Mouse (Mus musculus) CH12.LX (cell line): ENCODE data around the gene Celf2. TPM values are rescaled to one million over a fixed set of nuclear protein-coding genes. Genes with fewer than 3 reads are reported as not detected.
A peak's percentile ranks its signal among the peaks of the same experiment; 100 is the strongest.

Experiments
- DNase-seq: peaks from one replicate; pipeline ENCODE4 v3.0.0-alpha.2; 2013; ENCODE audit errors: extremely low read depth
- H3K27ac ChIP-seq: 2 replicates; pipeline ENCODE4 v1.5.1; 2012; ENCODE audit warnings: low read depth, mild to moderate bottlenecking, control low read depth, moderate library complexity; ENCODE audit not compliant: insufficient read depth
- H3K27me3 ChIP-seq: replicated peaks from 2 replicates; pipeline ENCODE3; 2012; ENCODE audit warnings: inconsistent platforms
- H3K36me3 ChIP-seq, 2 experiments: replicated peaks in 1 of 2; 2 replicates each; pipeline versions ENCODE3 to v1.6.1; 2012; ENCODE audit warnings: inconsistent platforms in 1 of 2, low read length in 1 of 2, mild to moderate bottlenecking in 1 of 2, mixed read lengths in 1 of 2, moderate library complexity in 1 of 2; ENCODE audit not compliant: control insufficient read depth in 1 of 2, insufficient read depth in 1 of 2
- H3K4me1 ChIP-seq, 2 experiments: 2 replicates each; pipeline ENCODE4 v1.6.1; 2012; ENCODE audit warnings: inconsistent platforms in 1 of 2, moderate library complexity in 1 of 2; ENCODE audit not compliant: insufficient read depth in 2 of 2, control insufficient read depth in 1 of 2
- H3K4me2 ChIP-seq: 2 replicates; pipeline ENCODE4 v1.6.1; 2012; ENCODE audit warnings: low read depth, mild to moderate bottlenecking, control low read depth; ENCODE audit not compliant: poor library complexity, insufficient read depth, severe bottlenecking
- H3K4me3 ChIP-seq, 3 experiments: fragments of 150-350 bp in 1 of 3; sonication (generic) in 1 of 3; replicated peaks in 1 of 3; 2 replicates each; pipeline versions ENCODE3 to v1.5.1; 2011 to 2012; ENCODE audit warnings: low read depth in 2 of 3, low read length in 2 of 3, mild to moderate bottlenecking in 2 of 3, moderate library complexity in 2 of 3, control low read depth in 1 of 3, improper control_type of control experiment in 1 of 3, inconsistent platforms in 1 of 3, mixed read lengths in 1 of 3; ENCODE audit not compliant: poor library complexity in 1 of 3
- H3K79me2 ChIP-seq: replicated peaks from 2 replicates; pipeline ENCODE4 v1.6.1; 2012; ENCODE audit warnings: mild to moderate bottlenecking, moderate library complexity; ENCODE audit not compliant: control insufficient read depth, poor library complexity, insufficient read depth, severe bottlenecking; ENCODE audit errors: extremely low read depth
- H3K9ac ChIP-seq: 2 replicates; pipeline ENCODE4 v1.6.1; 2012; ENCODE audit warnings: low read depth, mild to moderate bottlenecking, control low read depth, moderate library complexity; ENCODE audit not compliant: insufficient read depth
- H3K9me3 ChIP-seq: replicated peaks from 2 replicates; pipeline ENCODE3; 2012; ENCODE audit warnings: low read length, inconsistent platforms, mixed read lengths
- CHD1 ChIP-seq: IDR thresholded peaks from 2 replicates; pipeline ENCODE4 v1.6.1; 2012; ENCODE audit warnings: low read depth, low read length, improper control_type of control experiment, inconsistent platforms
- CHD2 ChIP-seq: IDR thresholded peaks from 2 replicates; pipeline ENCODE4 v1.6.1; 2011; ENCODE audit warnings: low read length, improper control_type of control experiment
- CTCF ChIP-seq, 2 experiments: IDR thresholded peaks in 1 of 2; conservative IDR thresholded peaks in 1 of 2; 2 replicates each; pipeline ENCODE4 v1.5.1; 2011 to 2012; ENCODE audit warnings: low read depth in 2 of 2, low read length in 2 of 2, improper control_type of control experiment in 1 of 2, inconsistent platforms in 1 of 2, mild to moderate bottlenecking in 1 of 2, moderate library complexity in 1 of 2
- GABPA ChIP-seq: IDR thresholded peaks from 2 replicates; pipeline ENCODE4 v1.6.1; 2012; ENCODE audit warnings: low read depth, low read length, improper control_type of control experiment, inconsistent platforms; ENCODE audit not compliant: insufficient replicate concordance
- HCFC1 ChIP-seq: IDR thresholded peaks from 2 replicates; pipeline ENCODE4 v1.6.1; 2012; ENCODE audit warnings: low read depth, mild to moderate bottlenecking, inconsistent platforms, low read length, improper control_type of control experiment
- IRF4 ChIP-seq: IDR thresholded peaks from 2 replicates; pipeline ENCODE4 v1.6.1; 2014; ENCODE audit warnings: low read depth, mild to moderate bottlenecking, inconsistent platforms, low read length, improper control_type of control experiment
- JUN ChIP-seq: IDR thresholded peaks from 2 replicates; pipeline ENCODE4 v1.6.1; 2011; ENCODE audit warnings: low read depth, mild to moderate bottlenecking, low read length, improper control_type of control experiment, moderate library complexity; ENCODE audit not compliant: insufficient read depth
- KAT2A ChIP-seq: IDR thresholded peaks from 2 replicates; pipeline ENCODE4 v1.6.1; 2012; ENCODE audit warnings: low read length, improper control_type of control experiment, inconsistent platforms; ENCODE audit not compliant: insufficient replicate concordance
- MAFK ChIP-seq: IDR thresholded peaks from 2 replicates; pipeline ENCODE4 v1.6.1; 2011; ENCODE audit warnings: low read length, improper control_type of control experiment; ENCODE audit not compliant: insufficient replicate concordance
- MXI1 ChIP-seq: IDR thresholded peaks from 2 replicates; pipeline ENCODE4 v1.6.1; 2011; ENCODE audit warnings: mild to moderate bottlenecking, low read depth, low read length, improper control_type of control experiment
- MYC ChIP-seq: IDR thresholded peaks from 2 replicates; pipeline ENCODE4 v1.6.1; 2011; ENCODE audit warnings: low read depth, mild to moderate bottlenecking, improper control_type of control experiment, low read length
- NELFE ChIP-seq: IDR thresholded peaks from 2 replicates; pipeline ENCODE4 v1.6.1; 2011; ENCODE audit warnings: low read depth, low read length, improper control_type of control experiment
- NRF1 ChIP-seq: IDR thresholded peaks from 2 replicates; pipeline ENCODE4 v1.6.1; 2014; ENCODE audit warnings: low read depth, mild to moderate bottlenecking, inconsistent platforms, low read length, improper control_type of control experiment, moderate library complexity
- PAX5 ChIP-seq: IDR thresholded peaks from 2 replicates; pipeline ENCODE4 v1.6.1; 2012; ENCODE audit warnings: low read length, inconsistent platforms, mixed read lengths
- POLR2A ChIP-seq: IDR thresholded peaks from 2 replicates; pipeline ENCODE4 v1.6.1; 2011; ENCODE audit warnings: low read depth, mild to moderate bottlenecking, improper control_type of control experiment, low read length
- RAD21 ChIP-seq: IDR thresholded peaks from 2 replicates; pipeline ENCODE4 v1.6.1; 2011; ENCODE audit warnings: low read depth, mild to moderate bottlenecking, low read length, improper control_type of control experiment, moderate library complexity
- TBP ChIP-seq: conservative IDR thresholded peaks from 2 replicates; pipeline ENCODE4 v1.6.1; 2011; ENCODE audit warnings: low read depth, low read length, improper control_type of control experiment
- TCF12 ChIP-seq: IDR thresholded peaks from 2 replicates; pipeline ENCODE4 v1.6.1; 2014; ENCODE audit warnings: low read depth, mild to moderate bottlenecking, inconsistent platforms, low read length, improper control_type of control experiment
- USF1 ChIP-seq: IDR thresholded peaks from 2 replicates; pipeline ENCODE4 v1.6.1; 2014; ENCODE audit warnings: low read depth, mild to moderate bottlenecking, inconsistent platforms, low read length, improper control_type of control experiment
- USF2 ChIP-seq: conservative IDR thresholded peaks from 2 replicates; pipeline ENCODE4 v1.6.1; 2011; ENCODE audit warnings: low read depth, low read length, improper control_type of control experiment
- ZC3H11A ChIP-seq: IDR thresholded peaks from 2 replicates; pipeline ENCODE4 v1.6.1; 2012; ENCODE audit warnings: low read depth, mild to moderate bottlenecking, inconsistent platforms, low read length, improper control_type of control experiment
- ZKSCAN1 ChIP-seq: IDR thresholded peaks from 2 replicates; pipeline ENCODE4 v1.6.1; 2012; ENCODE audit warnings: low read depth, inconsistent platforms, low read length, improper control_type of control experiment, borderline replicate concordance
- ZMIZ1 ChIP-seq: IDR thresholded peaks from 2 replicates; pipeline ENCODE4 v1.6.1; 2012; ENCODE audit warnings: low read depth, mild to moderate bottlenecking, inconsistent platforms, low read length, improper control_type of control experiment
- ZNF384 ChIP-seq: IDR thresholded peaks from 2 replicates; pipeline ENCODE4 v1.6.1; 2012; ENCODE audit warnings: low read depth, low read length, improper control_type of control experiment, inconsistent platforms
- dilution Hi-C: fragments of 300-500 bp; cut with MboI; formaldehyde crosslinking; loops from 2 replicates; pipeline ENCODE4 v1.14.3; 2020; ENCODE audit warnings: low sequenced_read_pairs; ENCODE audit not compliant: extremely low pct_unique_long_range_greater_than_20kb, extremely low pct_ligation_motif_present
- in situ Hi-C: fragments of 300-500 bp; cut with MboI; formaldehyde crosslinking; loops from 3 replicates; pipeline ENCODE4 v1.14.3; 2019; ENCODE audit warnings: low sequenced_read_pairs, low pct_ligation_motif_present, low pct_unique_long_range_greater_than_20kb, mixed read lengths
- polyA plus RNA-seq: library from polyadenylated mRNA; unstranded; fragments of >175 nt; gene quantifications from 2 replicates; pipeline ENCODE4 v1.2.1, GENCODE M21; 2012; ENCODE audit warnings: low read depth; ENCODE audit not compliant: insufficient read length
- total RNA-seq, 2 experiments: library from RNA; depleted of rRNA; stranded (reverse); fragments of 300-350 nt in 1 of 2; fragments of >200 nt in 1 of 2; gene quantifications; 2 replicates each; pipeline ENCODE4 v1.2.3; 2012 to 2014

Celf2 gene
- total and polyA plus RNA-seq, 3 experiments = 51.0 to 143 (median 103) TPM

DNA sequence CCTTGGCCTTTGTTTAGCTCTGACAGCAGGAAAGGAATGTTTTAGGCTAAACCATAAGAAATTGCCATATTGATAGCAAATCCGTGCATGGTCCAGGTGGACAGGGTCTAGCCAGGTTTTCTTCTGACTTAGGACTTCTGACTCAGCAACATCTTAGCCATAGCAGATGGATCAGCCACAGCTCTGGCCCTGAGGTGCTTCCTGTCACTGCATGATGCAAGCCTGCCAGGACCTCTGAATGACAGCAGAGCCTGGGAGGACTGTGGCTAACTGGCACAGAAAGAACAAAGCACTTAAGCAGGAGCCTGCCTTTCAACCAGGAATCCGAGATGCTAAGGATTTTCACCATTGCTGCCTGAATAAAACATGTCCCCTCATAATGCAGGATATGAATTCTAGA lies 507.4 kb downstream of the Celf2 start:
- dilution Hi-C loops = no loop called here

DNA sequence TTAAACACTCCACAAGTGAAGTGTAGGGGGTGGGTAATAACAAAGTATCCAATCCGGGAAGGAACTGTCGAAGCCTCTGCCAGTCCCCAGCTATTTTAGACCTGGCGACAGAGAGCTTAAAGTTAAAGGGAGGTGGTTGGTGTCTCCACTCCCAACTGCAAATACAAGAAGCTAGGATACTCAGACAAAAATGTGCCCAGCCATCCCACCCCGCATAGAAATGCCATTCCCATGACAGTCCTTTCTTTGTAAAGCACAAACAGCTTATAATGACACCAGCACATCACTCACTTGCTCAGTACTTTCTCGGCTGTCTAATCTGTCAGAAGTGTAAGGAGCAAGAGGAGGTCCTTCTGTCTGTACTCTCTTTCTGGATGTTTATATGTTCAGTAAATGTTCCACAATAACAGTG lies 518.3 kb downstream of the Celf2 start:
- H3K4me2 ChIP-seq = no peak overlapping the region
- no peaks in the 10 kb centered on the region for H3K36me3 ChIP-seq
- no peak for DNase-seq
- no peaks in the 10 kb centered on the region for H3K79me2 ChIP-seq
- in situ Hi-C loops (no loop called here), dilution Hi-C loops (no loop called here)
- no peaks in the 10 kb centered on the region for H3K27me3 ChIP-seq
- no peaks in the 10 kb centered on the region for H3K9me3 ChIP-seq
- H3K4me3 ChIP-seq = no peak overlapping the region
- TF ChIP-seq NELFE = no peak
- TF ChIP-seq POLR2A = no peak
- no peak for TF ChIP-seq CHD1
- no peak for TF ChIP-seq RAD21
- TF ChIP-seq JUN = no peak
- no peak for TF ChIP-seq USF2
- TF ChIP-seq MXI1 = no peak
- TF ChIP-seq TBP = no peak
- no peak for TF ChIP-seq CTCF (conservative IDR thresholded peaks at IDR 0.05 in 1 of 2, IDR thresholded peaks at IDR 0.05 in 1 of 2; ENCODE audit: low read depth in 2 of 2, low read length in 2 of 2)
- TF ChIP-seq GABPA = no peak
- no peak for TF ChIP-seq ZC3H11A
- no peak for TF ChIP-seq ZKSCAN1
- TF ChIP-seq KAT2A = no peak
- TF ChIP-seq USF1 = no peak
- no peak for TF ChIP-seq IRF4
- TF ChIP-seq TCF12 = no peak
- no peak for TF ChIP-seq ZNF384
- TF ChIP-seq CHD2 = no peak
- no peaks in the 10 kb centered on the region for H3K4me1 ChIP-seq
- H3K9ac ChIP-seq = no peak overlapping the region
- no peak overlapping the region for H3K27ac ChIP-seq

More for the DNA sequence above, 507.4 kb downstream of the Celf2 start:
- Histone ChIP-seq H3K27ac (no peak overlapping the region), H3K36me3 (no peaks in the 10 kb centered on the region), H3K9ac (no peak overlapping the region), H3K9me3 (no peaks in the 10 kb centered on the region), H3K27me3 (no peaks in the 10 kb centered on the region), H3K79me2 (no peaks in the 10 kb centered on the region), H3K4me2 (no peak overlapping the region), H3K4me3 (no peak overlapping the region)
- DNase-seq = peak; percentile 10
- TF ChIP-seq NRF1 (no peak), PAX5 (no peak), HCFC1 (no peak), MYC (no peak), ZMIZ1 (no peak), TBP (no peak), MAFK (no peak)
- TF ChIP-seq, all 38 proteins: peak for 0
- in situ Hi-C loops = no loop called here
- H3K4me1 ChIP-seq = peaks cover 0 to 6% of the 10 kb centered on the region in 2 experiments; a peak in 2 of 4 replicates
